In genomic region chr6:146662679-146663078, GRCm38 (mm10) we compare ENCODE assay signal across 9 mouse cellular contexts. TPM values are rescaled to one million over a fixed set of nuclear protein-coding genes. Genes with fewer than 3 reads are reported as not detected.
A peak's percentile ranks its signal among the peaks of the same experiment; 100 is the strongest.
DNase-seq lines count a peak whose midpoint lies in the region; ATAC-seq and TF ChIP-seq lines count a peak whose summit lies in the region.
"Had no signal": no experiment of that assay in that cellular context is flagged by ENCODE, and none has a peak within 500 bp of the region (broad histone marks: within the 10 kb centered on the region; RNA-seq: fewer than 3 reads in every experiment).

No protein-coding gene starts in this region.

- peaks cover 12% of the 10 kb centered on the region; the same call in 1 of the 2 replicates for H3K4me1 ChIP-seq in heart, postnatal 0 days (ENCODE audit: control insufficient read depth, insufficient read depth)
- peaks cover 19% of the 10 kb centered on the region for H3K4me1 ChIP-seq in heart, embryonic 12.5 days (replicated peaks)
- H3K4me1 ChIP-seq in G1E (ENCODE audit: insufficient read depth, low read depth, low read length) = peaks cover 5% of the 10 kb centered on the region; the same call in 1 of the 2 replicates
- 0 out of 2 replicates have a peak, but pooled peaks cover 3% of the 10 kb centered on the region for H3K4me1 ChIP-seq in cortical plate, adult 2 months (ENCODE audit: control insufficient read depth, insufficient read depth, low read length)
- peaks cover 43% of the 10 kb centered on the region for H3K4me1 ChIP-seq in megakaryocyte, embryonic 14.5 days
- H3K4me1 ChIP-seq: embryonic facial prominence, embryonic 12.5 days had no signal

- H3K4me2 ChIP-seq in heart, postnatal 0 days (ENCODE audit: low read depth, low read length) = no peak overlapping the region
- H3K4me2 ChIP-seq in heart, embryonic 12.5 days = no peak overlapping the region
- H3K4me2 ChIP-seq: embryonic facial prominence, embryonic 12.5 days had no signal

- DNase-seq in heart, postnatal 0 days (ENCODE audit: low spot score) = no peak
- peak; percentile 23 for DNase-seq in 3134 (ENCODE audit: extremely low read depth, insufficient read length, low spot score)
- no peak for DNase-seq in G1E (ENCODE audit: low spot score)
- DNase-seq in thymus, postnatal 36 days = peak; percentile 51 to 55

- H3K9me3 ChIP-seq in heart, postnatal 0 days (replicated peaks; ENCODE audit: control insufficient read depth, low read length) = no peaks in the 10 kb centered on the region
- H3K9me3 ChIP-seq in heart, embryonic 12.5 days (replicated peaks) = no peaks in the 10 kb centered on the region
- H3K9me3 ChIP-seq in G1E (replicated peaks) = no peaks in the 10 kb centered on the region
- H3K9me3 ChIP-seq in megakaryocyte, embryonic 14.5 days = no peaks in the 10 kb centered on the region
- H3K9me3 ChIP-seq: embryonic facial prominence, embryonic 12.5 days had no signal

- 0 out of 2 replicates have a peak, but pooled peaks have one; percentile 47 for ATAC-seq in heart, postnatal 0 days (ENCODE audit: insufficient read depth, low read depth)
- no peak for ATAC-seq in heart, embryonic 12.5 days (ENCODE audit: insufficient number of reproducible peaks, low FRiP score)
- peak; percentile 66; the same call in 1 of the 2 replicates for ATAC-seq in G1E (ENCODE audit: extremely low read depth, insufficient number of reproducible peaks, low FRiP score, poor library complexity, severe bottlenecking)
- ATAC-seq in hematopoietic stem cell, adult 5-6 weeks (replicated peaks in 1 of 2; ENCODE audit: insufficient read depth in 1 of 2, low FRiP score in 2 of 2, low TSS enrichment in 1 of 2, low read depth in 1 of 2, poor library complexity in 2 of 2, severe bottlenecking in 2 of 2) = peak; percentile 86 to 89

- no peak for TF ChIP-seq EP300 in heart, postnatal 0 days (IDR thresholded peaks at IDR 0.05; ENCODE audit: low read depth)

- no peaks in the 10 kb centered on the region for H3K36me3 ChIP-seq in heart, postnatal 0 days (replicated peaks; ENCODE audit: control insufficient read depth, insufficient read depth, low read length)
- no peaks in the 10 kb centered on the region for H3K36me3 ChIP-seq in heart, embryonic 12.5 days
- H3K36me3 ChIP-seq in G1E (replicated peaks) = no peaks in the 10 kb centered on the region
- H3K36me3 ChIP-seq in megakaryocyte, embryonic 14.5 days (replicated peaks; ENCODE audit: low read length) = no peaks in the 10 kb centered on the region
- H3K36me3 ChIP-seq: embryonic facial prominence, embryonic 12.5 days had no signal

- H3K27ac ChIP-seq in heart, postnatal 0 days (ENCODE audit: low read depth) = no peak overlapping the region
- H3K27ac ChIP-seq in heart, embryonic 12.5 days (ENCODE audit: poor library complexity, severe bottlenecking) = no peak overlapping the region
- H3K27ac ChIP-seq in cortical plate, adult 2 months (ENCODE audit: insufficient read depth, low read length) = no peak overlapping the region
- H3K27ac ChIP-seq: embryonic facial prominence, embryonic 12.5 days had no signal

- TF ChIP-seq CTCF in heart, postnatal 0 days (IDR thresholded peaks at IDR 0.05; ENCODE audit: low read depth) = peak; percentile 77
- TF ChIP-seq CTCF in G1E (IDR thresholded peaks at IDR 0.05; ENCODE audit: low read depth, low read length) = peak; percentile 83
- peak; percentile 83 for TF ChIP-seq CTCF in cortical plate, adult 2 months (IDR thresholded peaks at IDR 0.05; ENCODE audit: extremely low read depth, insufficient read depth, low read length)

- WGBS in heart, postnatal 0 days = 41% methylated on average over 5 of the region's 5 CpGs
- 43% methylated on average over 5 of the region's 5 CpGs for WGBS in heart, embryonic 12.5 days

- no peaks in the 10 kb centered on the region for H3K27me3 ChIP-seq in heart, postnatal 0 days (ENCODE audit: control insufficient read depth, insufficient read depth, low read length)
- H3K27me3 ChIP-seq in heart, embryonic 12.5 days (replicated peaks) = no peaks in the 10 kb centered on the region
- H3K27me3 ChIP-seq in G1E (ENCODE audit: insufficient read depth, low read length) = no peaks in the 10 kb centered on the region
- H3K27me3 ChIP-seq in megakaryocyte, embryonic 14.5 days (replicated peaks) = no peaks in the 10 kb centered on the region
- H3K27me3 ChIP-seq: embryonic facial prominence, embryonic 12.5 days had no signal

- no peak for TF ChIP-seq POLR2A in cortical plate, adult 2 months (IDR thresholded peaks at IDR 0.05; ENCODE audit: extremely low read depth, insufficient read depth, low read length)

- H3K4me3 ChIP-seq in heart, postnatal 0 days (ENCODE audit: low read depth, low read length) = no peak overlapping the region
- no peak overlapping the region for H3K4me3 ChIP-seq in heart, embryonic 12.5 days
- no peak overlapping the region for H3K4me3 ChIP-seq in G1E (ENCODE audit: low read depth, low read length)
- no peak overlapping the region for H3K4me3 ChIP-seq in cortical plate, adult 2 months (ENCODE audit: insufficient read depth, low read length)
- peak overlapping the region; percentile 33 for H3K4me3 ChIP-seq in megakaryocyte, embryonic 14.5 days (replicated peaks)
- H3K4me3 ChIP-seq: embryonic facial prominence, embryonic 12.5 days had no signal

- H3K9ac ChIP-seq in heart, postnatal 0 days (replicated peaks; ENCODE audit: low read depth, low read length) = no peak overlapping the region
- H3K9ac ChIP-seq in heart, embryonic 12.5 days = no peak overlapping the region
- H3K9ac ChIP-seq: embryonic facial prominence, embryonic 12.5 days had no signal

RNA-seq across cellular contexts. Expression of gene Tm7sf3, which starts 20.1 kb away (rescaled TPM):
- 39.5 and 41.7 TPM in 2 replicates for total RNA-seq in heart, postnatal 0 days (2014; rRNA removed; ENCODE audit: low replicate concordance)
- 24.9 and 27.3 TPM in 2 replicates for polyA plus RNA-seq in heart, postnatal 0 days (2015; fragmentation: Nextera tagmentation; extraction: Ambion mirVana)
- polyA plus RNA-seq in heart, embryonic 12.5 days (2016; fragmentation: Nextera tagmentation; extraction: Ambion mirVana) = 49.4 and 51.7 TPM in 2 replicates
- total RNA-seq in G1E (2014; fragmentation: Nextera tagmentation) (27.8 and 31.4 TPM in 2 replicates), G1E (2017) (25.0 and 26.6 TPM in 2 replicates)
- polyA plus RNA-seq in G1E (2012) = 17.5 and 24.7 TPM in 2 replicates
- 22.3 and 22.9 TPM in 2 replicates for polyA plus RNA-seq in cortical plate, adult 2 months (2012; rRNA removed)
- total RNA-seq in hematopoietic stem cell, adult 5-6 weeks (2017) = 28.1 and 31.5 TPM in 2 replicates
- polyA plus RNA-seq in megakaryocyte, embryonic 14.5 days (2012; ENCODE audit: insufficient read depth, low replicate concordance) = 11.0 and 20.2 TPM in 2 replicates

RNA-seq across cellular contexts. Expression of gene Med21, which starts 20.3 kb away (rescaled TPM):
- total RNA-seq in heart, postnatal 0 days (2014; rRNA removed; ENCODE audit: low replicate concordance) = 85.9 and 86.8 TPM in 2 replicates
- polyA plus RNA-seq in heart, postnatal 0 days (2015; fragmentation: Nextera tagmentation; extraction: Ambion mirVana) = 139 and 145 TPM in 2 replicates
- 130 and 136 TPM in 2 replicates for polyA plus RNA-seq in heart, embryonic 12.5 days (2016; fragmentation: Nextera tagmentation; extraction: Ambion mirVana)
- total RNA-seq in G1E (2014; fragmentation: Nextera tagmentation) (65.7 and 70.0 TPM in 2 replicates), G1E (2017) (99.1 and 123 TPM in 2 replicates)
- polyA plus RNA-seq in G1E (2012) = 4.7 and 5.7 TPM in 2 replicates
- 70.6 and 73.0 TPM in 2 replicates for polyA plus RNA-seq in cortical plate, adult 2 months (2012; rRNA removed)
- 73.7 TPM in 2 replicates for total RNA-seq in hematopoietic stem cell, adult 5-6 weeks (2017)
- polyA plus RNA-seq in megakaryocyte, embryonic 14.5 days (2012; ENCODE audit: insufficient read depth, low replicate concordance) = 4.1 TPM in 1 of 2 replicates, not detected in the other

Comparison
In these comparisons a context has a peak if more than half of its experiments do, and no peak if none do; other contexts are left out.
1. DNase-seq: peak in 3134 (single experiment) and thymus, postnatal 36 days (2 of 2); none in heart, postnatal 0 days (single experiment) and G1E (single experiment).
2. RNA of gene Med21, which starts 20.3 kb away (polyA plus RNA-seq): 139 to 145 TPM in heart, postnatal 0 days, 130 to 136 TPM in heart, embryonic 12.5 days and 70.6 to 73.0 TPM in cortical plate, adult 2 months; 4.7 to 5.7 TPM in G1E and 4.1 TPM in megakaryocyte, embryonic 14.5 days; every median in the first group is over 10 times any median in the second.
3. Peak in every context shown above with its lines, with median percentiles within 50 percentile points of each other: CTCF ChIP-seq.